Mouse (Mus musculus): ENCODE measurements at regions not wholly inside any gene's neighbourhood (a gene's known extent, or its start where the extent isn't known, plus 50 kb on each side); places are given as distances from the start of the nearest gene placed in this dataset.

- no peak overlapping the region for H3K4me3 ChIP-seq (replicated peaks; ENCODE audit: extremely low read depth, low read depth, low read length)
- no peak for TF ChIP-seq CTCF (IDR thresholded peaks at IDR 0.05; ENCODE audit: insufficient read depth, low read length)
- no peak for TF ChIP-seq POLR2A (IDR thresholded peaks at IDR 0.05; ENCODE audit: borderline replicate concordance, extremely low read depth, low read depth, low read length)
- 83% methylated on average over 2 of the region's 2 CpGs for WGBS
- H3K4me1 ChIP-seq (ENCODE audit: control insufficient read depth, insufficient read depth, low read length) = no peaks in the 10 kb centered on the region
- no peak for DNase-seq
Measured at GRCm38 (mm10) chr17:64983480-64983879, 147.6 kb upstream of the 4930583I09Rik start.

- H3K4me3 ChIP-seq (replicated peaks; ENCODE audit: extremely low read depth, low read depth, low read length) = no peak overlapping the region
- H3K4me1 ChIP-seq (ENCODE audit: control insufficient read depth, insufficient read depth, low read length) = no peaks in the 10 kb centered on the region
- 73% methylated on average over 4 of the region's 4 CpGs for WGBS
- no peak for DNase-seq
- no peak for TF ChIP-seq POLR2A (IDR thresholded peaks at IDR 0.05; ENCODE audit: borderline replicate concordance, extremely low read depth, low read depth, low read length)
- TF ChIP-seq CTCF (IDR thresholded peaks at IDR 0.05; ENCODE audit: insufficient read depth, low read length) = no peak
Measured at GRCm38 (mm10) chr17:64964153-64964552, 128.3 kb upstream of the 4930583I09Rik start.

- H3K4me3 ChIP-seq (replicated peaks; ENCODE audit: extremely low read depth, low read depth, low read length) = no peak overlapping the region
- H3K4me1 ChIP-seq (ENCODE audit: control insufficient read depth, insufficient read depth, low read length) = no peaks in the 10 kb centered on the region
- 27% methylated on average over 2 of the region's 2 CpGs for WGBS
- TF ChIP-seq CTCF (IDR thresholded peaks at IDR 0.05; ENCODE audit: insufficient read depth, low read length) (no peak), POLR2A (IDR thresholded peaks at IDR 0.05; ENCODE audit: borderline replicate concordance, extremely low read depth, low read depth, low read length) (no peak)
- no peak for DNase-seq
Measured at GRCm38 (mm10) chr17:64961887-64962286, 126.0 kb upstream of the 4930583I09Rik start.

- DNase-seq = no peak
- 60% methylated on average over 9 of the region's 9 CpGs for WGBS
- Histone ChIP-seq H3K4me3 (replicated peaks; ENCODE audit: extremely low read depth, low read depth, low read length) (no peak overlapping the region), H3K4me1 (ENCODE audit: control insufficient read depth, insufficient read depth, low read length) (no peaks in the 10 kb centered on the region)
- TF ChIP-seq POLR2A (IDR thresholded peaks at IDR 0.05; ENCODE audit: borderline replicate concordance, extremely low read depth, low read depth, low read length) = no peak
- no peak for TF ChIP-seq CTCF (IDR thresholded peaks at IDR 0.05; ENCODE audit: insufficient read depth, low read length)
Measured at GRCm38 (mm10) chr17:64957495-64957894, 121.6 kb upstream of the 4930583I09Rik start.

GRCm38 (mm10) chr17:64956506-64956905 is 120.6 kb upstream of the 4930583I09Rik start:
- TF ChIP-seq POLR2A (IDR thresholded peaks at IDR 0.05; ENCODE audit: borderline replicate concordance, extremely low read depth, low read depth, low read length) = no peak
- no peak for TF ChIP-seq CTCF (IDR thresholded peaks at IDR 0.05; ENCODE audit: insufficient read depth, low read length)
- H3K4me1 ChIP-seq (ENCODE audit: control insufficient read depth, insufficient read depth, low read length) = no peaks in the 10 kb centered on the region
- whole genome bisulfite sequencing = 81% methylated on average over 7 of the region's 7 CpGs
- no peak for DNase-seq
- no peak overlapping the region for H3K4me3 ChIP-seq (replicated peaks; ENCODE audit: extremely low read depth, low read depth, low read length)

- TF ChIP-seq CTCF (IDR thresholded peaks at IDR 0.05; ENCODE audit: insufficient read depth, low read length) = no peak
- TF ChIP-seq POLR2A (IDR thresholded peaks at IDR 0.05; ENCODE audit: borderline replicate concordance, extremely low read depth, low read depth, low read length) = no peak
- WGBS = 93% methylated on average over 7 of the region's 7 CpGs
- Histone ChIP-seq H3K4me3 (replicated peaks; ENCODE audit: extremely low read depth, low read depth, low read length) (no peak overlapping the region), H3K4me1 (ENCODE audit: control insufficient read depth, insufficient read depth, low read length) (no peaks in the 10 kb centered on the region)
- no peak for DNase-seq
Measured at GRCm38 (mm10) chr17:64953275-64953674, 117.4 kb upstream of the 4930583I09Rik start.

GRCm38 (mm10) chr17:64951625-64951940 is 115.7 kb upstream of the 4930583I09Rik start:
- DNase-seq = no peak
- no peak overlapping the region for H3K4me3 ChIP-seq (replicated peaks; ENCODE audit: extremely low read depth, low read depth, low read length)
- WGBS = 40% methylated on average over 1 of the region's 1 CpGs
- H3K4me1 ChIP-seq (ENCODE audit: control insufficient read depth, insufficient read depth, low read length) = no peaks in the 10 kb centered on the region
- TF ChIP-seq CTCF (IDR thresholded peaks at IDR 0.05; ENCODE audit: insufficient read depth, low read length) (no peak), POLR2A (IDR thresholded peaks at IDR 0.05; ENCODE audit: borderline replicate concordance, extremely low read depth, low read depth, low read length) (no peak)

GRCm38 (mm10) chr17:64950802-64951624 is 115.1 kb upstream of the 4930583I09Rik start:
- TF ChIP-seq POLR2A (IDR thresholded peaks at IDR 0.05; ENCODE audit: borderline replicate concordance, extremely low read depth, low read depth, low read length) (no peak), CTCF (IDR thresholded peaks at IDR 0.05; ENCODE audit: insufficient read depth, low read length) (no peak)
- WGBS = 63% methylated on average over 6 of the region's 6 CpGs
- no peak overlapping the region for H3K4me3 ChIP-seq (replicated peaks; ENCODE audit: extremely low read depth, low read depth, low read length)
- no peaks in the 10 kb centered on the region for H3K4me1 ChIP-seq (ENCODE audit: control insufficient read depth, insufficient read depth, low read length)
- DNase-seq = no peak

- H3K4me3 ChIP-seq (replicated peaks; ENCODE audit: extremely low read depth, low read depth, low read length) = no peak overlapping the region
- TF ChIP-seq POLR2A (IDR thresholded peaks at IDR 0.05; ENCODE audit: borderline replicate concordance, extremely low read depth, low read depth, low read length) (no peak), CTCF (IDR thresholded peaks at IDR 0.05; ENCODE audit: insufficient read depth, low read length) (no peak)
- H3K4me1 ChIP-seq (ENCODE audit: control insufficient read depth, insufficient read depth, low read length) = no peaks in the 10 kb centered on the region
- 44% methylated on average over 2 of the region's 2 CpGs for WGBS
- no peak for DNase-seq
Measured at GRCm38 (mm10) chr17:64943213-64943612, 107.3 kb upstream of the 4930583I09Rik start.

- WGBS = 86% methylated on average over 6 of the region's 6 CpGs
- no peak for DNase-seq
- no peaks in the 10 kb centered on the region for H3K4me1 ChIP-seq (ENCODE audit: control insufficient read depth, insufficient read depth, low read length)
- H3K4me3 ChIP-seq (replicated peaks; ENCODE audit: extremely low read depth, low read depth, low read length) = no peak overlapping the region
- TF ChIP-seq CTCF (IDR thresholded peaks at IDR 0.05; ENCODE audit: insufficient read depth, low read length) = no peak
- no peak for TF ChIP-seq POLR2A (IDR thresholded peaks at IDR 0.05; ENCODE audit: borderline replicate concordance, extremely low read depth, low read depth, low read length)
Measured at GRCm38 (mm10) chr17:64941555-64941954, 105.7 kb upstream of the 4930583I09Rik start.
